Mouse (Mus musculus): ENCODE data around the gene Inpp5f. TPM values are rescaled to one million over a fixed set of nuclear protein-coding genes. Genes with fewer than 3 reads are reported as not detected.
"Not testable (repeated sequence)": the region's sequence is repeated elsewhere in the genome, so short reads cannot be mapped to it uniquely, and the experiment has no call there.

Gene Inpp5f
- total RNA-seq, 2 experiments from 2014 or later, result 4.4 to 4.8 TPM

DNA sequence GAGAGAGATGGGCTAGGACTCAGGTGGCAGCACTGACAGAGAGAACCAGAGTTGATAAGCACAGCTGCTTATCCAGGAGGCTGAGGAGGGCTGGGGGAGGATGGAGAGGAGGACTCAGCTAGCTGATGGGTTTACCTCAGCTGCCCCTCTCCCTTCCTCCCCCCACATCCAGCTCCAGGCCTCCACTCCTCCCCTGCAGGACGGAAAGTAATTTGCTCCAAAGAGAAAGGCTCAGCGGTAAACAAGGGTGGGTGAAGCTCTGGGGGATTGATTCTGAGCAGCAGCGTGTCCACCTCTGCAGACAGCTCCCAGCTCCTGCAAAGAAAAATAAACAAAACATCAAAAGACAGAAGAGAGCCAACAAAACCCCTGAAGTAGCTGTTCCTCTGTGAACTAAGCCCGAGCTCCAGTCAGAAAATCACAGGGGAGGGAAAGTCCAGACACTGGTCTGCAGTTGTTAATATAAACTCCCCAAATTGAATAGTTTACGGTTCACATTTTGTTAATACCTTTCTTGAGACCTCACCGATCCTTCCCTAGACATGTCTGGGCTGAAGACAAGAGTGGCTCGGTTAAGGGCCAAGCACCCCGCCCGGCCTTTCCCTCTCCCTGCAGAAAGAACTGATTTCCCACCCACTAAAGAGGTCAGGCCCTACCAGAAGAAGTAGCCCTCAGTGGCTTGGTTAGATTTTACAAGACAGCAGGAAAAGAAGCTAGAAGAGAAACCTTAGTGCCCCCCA is 19.6 kb upstream of the Inpp5f start:
- peak; percentile 21 for DNase-seq
- intact Hi-C loops (cut with DNase I; ENCODE audit: low total_unique reads), result no loop called here

DNA sequence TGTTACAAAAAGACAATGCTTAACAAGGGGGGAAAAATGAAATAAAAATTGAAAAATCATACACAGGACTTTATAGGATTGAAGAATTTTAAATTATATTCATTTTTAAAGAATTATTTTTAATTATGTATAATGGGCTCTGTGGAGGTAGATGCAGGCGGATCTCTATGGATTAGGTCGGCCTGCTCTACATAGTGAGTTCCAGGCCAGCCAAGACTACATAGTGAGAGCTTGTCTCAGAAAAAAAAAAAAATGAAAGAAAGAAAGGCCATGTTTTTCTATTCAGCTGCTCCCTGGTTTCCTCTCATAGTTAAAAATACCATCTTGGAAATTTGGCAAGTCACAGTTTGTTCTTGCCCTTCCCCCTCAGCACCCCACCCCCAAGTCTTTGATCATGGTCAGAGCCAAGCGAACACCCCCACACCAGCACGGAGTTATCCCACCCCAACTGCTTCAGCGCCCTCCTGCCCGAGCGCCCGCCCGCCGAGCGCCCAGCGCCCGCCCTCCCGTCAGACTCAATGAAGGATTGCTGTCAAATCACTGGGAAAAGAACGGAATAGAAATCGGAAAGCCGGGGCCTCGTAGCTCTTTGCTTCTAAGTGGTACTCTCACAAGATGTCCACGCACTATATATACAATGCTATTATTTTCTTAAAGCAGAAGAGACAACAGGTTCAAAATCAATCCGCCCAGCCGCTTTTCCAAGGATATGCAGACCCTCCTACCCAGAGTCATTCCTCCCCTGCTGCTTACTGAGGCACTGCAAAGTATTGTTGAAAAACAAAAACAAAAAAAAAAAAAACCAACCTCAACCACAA is 18.8 kb upstream of the Inpp5f start:
- intact Hi-C loops (cut with DNase I; ENCODE audit: low total_unique reads), result no loop called here
- peak; percentile 37 for DNase-seq

DNA sequence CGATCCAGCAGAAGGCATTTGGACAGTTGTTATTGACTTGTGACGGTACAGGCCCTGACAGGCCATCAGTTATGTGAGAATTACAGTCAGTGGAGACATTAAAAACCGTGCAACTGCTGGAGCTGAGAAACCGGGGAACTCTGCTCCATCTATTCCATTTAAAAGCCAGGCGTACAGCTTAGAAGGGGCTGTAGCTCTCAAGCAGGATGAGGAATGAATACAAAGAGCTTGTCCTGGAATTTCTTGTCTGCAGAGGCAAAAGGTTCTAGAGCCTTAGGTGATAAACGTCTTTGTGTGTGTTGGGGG is 18.2 kb upstream of the Inpp5f start:
- DNase-seq, result no peak
- intact Hi-C loops (cut with DNase I; ENCODE audit: low total_unique reads), result no loop called here

DNA sequence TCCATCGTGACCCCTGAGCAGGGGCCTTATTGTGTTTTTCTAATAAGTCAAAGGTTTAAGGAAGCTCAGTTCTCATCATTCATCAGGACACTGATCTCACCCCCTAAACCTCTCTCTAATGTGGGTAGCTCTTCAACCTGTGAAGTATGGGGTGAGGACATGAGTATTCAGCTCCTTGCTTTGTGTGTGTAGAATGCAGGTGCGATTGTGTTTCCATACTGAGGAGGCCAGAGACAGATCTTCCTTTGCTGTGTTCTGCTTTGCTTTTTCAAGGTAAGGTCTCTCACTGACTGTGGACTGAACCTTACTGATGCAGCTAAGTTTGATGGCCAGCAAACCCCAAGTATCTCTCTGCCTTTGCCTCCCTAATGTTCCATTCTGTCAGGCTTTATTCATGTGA is 14.9 kb upstream of the Inpp5f start:
- no peak for DNase-seq
- intact Hi-C loops (cut with DNase I; ENCODE audit: low total_unique reads), result no loop called here

- intact Hi-C loops (cut with DNase I; ENCODE audit: low total_unique reads), result no loop called here
Measured at GRCm38 (mm10) chr7:128599072-128599471, 12.1 kb upstream of the Inpp5f start.

GRCm38 (mm10) chr7:128601826-128602225 is 9.3 kb upstream of the Inpp5f start:
- intact Hi-C loops (cut with DNase I; ENCODE audit: low total_unique reads), result no loop called here
- no peak for DNase-seq

More at GRCm38 (mm10) chr7:128599072-128599471, 12.1 kb upstream of the Inpp5f start:
- no peak for DNase-seq

GRCm38 (mm10) chr7:128609936-128610335 is 1.2 kb upstream of the Inpp5f start:
- intact Hi-C loops (cut with DNase I; ENCODE audit: low total_unique reads); DNase-seq: not testable (repeated sequence)

DNA sequence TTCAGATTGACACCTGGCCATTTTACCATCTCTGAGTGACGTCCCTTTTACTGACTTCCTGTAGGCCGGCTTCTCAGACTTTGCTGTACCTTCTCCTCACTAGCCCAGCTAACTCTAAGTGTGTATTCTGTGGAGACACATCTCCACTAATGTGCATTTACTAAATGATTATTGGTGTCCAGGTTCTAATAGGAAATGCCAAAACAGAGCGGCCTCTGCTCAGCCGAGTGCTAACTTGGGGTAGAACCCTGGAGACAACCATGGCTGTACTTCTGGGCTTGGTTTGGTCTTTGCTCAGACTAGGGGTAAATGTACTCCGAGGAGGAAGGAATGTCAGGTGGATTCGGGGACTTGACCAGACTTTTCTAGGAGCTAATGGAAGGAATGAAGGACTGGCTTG is 638 bp upstream of the Inpp5f start:
- intact Hi-C loops (cut with DNase I; ENCODE audit: low total_unique reads), result no loop called here
- DNase-seq, result no peak

DNA sequence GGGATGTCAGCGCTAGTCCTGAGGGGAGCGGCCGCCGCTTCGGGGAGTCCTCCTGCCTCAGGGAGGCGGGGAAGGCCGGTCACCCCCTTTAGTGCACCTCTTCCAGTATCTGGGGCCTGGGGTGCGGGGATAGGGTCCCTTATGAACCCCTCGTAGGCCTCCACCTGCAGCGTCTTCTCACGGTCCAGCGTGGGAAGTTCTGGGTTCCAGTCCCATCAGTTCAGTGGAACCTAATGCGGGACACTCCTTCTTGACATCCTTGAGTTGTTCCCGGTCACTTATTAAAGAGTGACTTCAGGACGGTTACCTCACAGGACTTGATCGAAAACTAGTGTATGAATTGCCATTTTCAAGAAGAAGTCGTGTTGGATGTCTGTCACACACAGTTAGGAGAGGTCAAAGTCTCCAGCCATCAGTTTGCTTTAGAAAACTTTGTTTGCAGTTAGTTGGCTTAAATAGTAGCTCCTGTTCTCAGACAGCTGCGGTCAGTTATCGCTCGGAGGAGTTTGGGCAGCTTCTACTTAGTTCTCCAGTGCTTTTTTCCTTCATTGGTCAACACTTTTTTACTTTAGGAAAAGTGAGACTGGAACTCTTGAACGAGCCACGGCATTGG is 777 bp downstream of the Inpp5f start:
- DNase-seq, result no peak
- intact Hi-C loops (cut with DNase I; ENCODE audit: low total_unique reads), result no loop called here

- intact Hi-C loops (cut with DNase I; ENCODE audit: low total_unique reads), result no loop called here
- no peak for DNase-seq
Measured at GRCm38 (mm10) chr7:128612521-128613181, 1.5 kb downstream of the Inpp5f start.

- no peak for DNase-seq
- intact Hi-C loops (cut with DNase I; ENCODE audit: low total_unique reads), result no loop called here
Measured at GRCm38 (mm10) chr7:128613578-128613977, 2.5 kb downstream of the Inpp5f start.

- intact Hi-C loops (cut with DNase I; ENCODE audit: low total_unique reads), result no loop called here
- DNase-seq, result no peak
Measured at GRCm38 (mm10) chr7:128617587-128617986, 6.5 kb downstream of the Inpp5f start.

GRCm38 (mm10) chr7:128620178-128620577 is 9.1 kb downstream of the Inpp5f start:
- intact Hi-C loops (cut with DNase I; ENCODE audit: low total_unique reads), result no loop called here
- no peak for DNase-seq

GRCm38 (mm10) chr7:128622266-128622961 is 11.3 kb downstream of the Inpp5f start:
- intact Hi-C loops (cut with DNase I; ENCODE audit: low total_unique reads), result no loop called here
- DNase-seq, result no peak

DNA sequence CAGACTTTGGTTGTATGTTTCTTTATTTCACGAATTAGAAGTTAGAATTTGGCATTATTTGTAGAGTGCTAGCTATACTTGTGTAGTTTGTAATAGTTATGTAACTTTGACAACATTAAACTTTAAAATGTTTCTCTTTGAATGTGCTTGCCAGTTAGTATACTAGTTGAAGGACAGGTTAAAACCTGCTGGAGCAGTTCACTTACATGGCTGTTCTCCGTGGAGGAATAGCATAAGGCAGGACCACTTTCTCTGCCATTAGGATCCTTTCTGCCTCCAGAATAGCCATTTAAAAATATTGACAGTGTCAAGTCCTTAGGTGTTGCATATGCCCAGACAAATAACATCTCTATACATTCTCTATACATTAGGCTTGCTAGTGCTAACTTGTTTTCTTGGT is 11.9 kb downstream of the Inpp5f start:
- intact Hi-C loops (cut with DNase I; ENCODE audit: low total_unique reads), result no loop called here
- no peak for DNase-seq

DNA sequence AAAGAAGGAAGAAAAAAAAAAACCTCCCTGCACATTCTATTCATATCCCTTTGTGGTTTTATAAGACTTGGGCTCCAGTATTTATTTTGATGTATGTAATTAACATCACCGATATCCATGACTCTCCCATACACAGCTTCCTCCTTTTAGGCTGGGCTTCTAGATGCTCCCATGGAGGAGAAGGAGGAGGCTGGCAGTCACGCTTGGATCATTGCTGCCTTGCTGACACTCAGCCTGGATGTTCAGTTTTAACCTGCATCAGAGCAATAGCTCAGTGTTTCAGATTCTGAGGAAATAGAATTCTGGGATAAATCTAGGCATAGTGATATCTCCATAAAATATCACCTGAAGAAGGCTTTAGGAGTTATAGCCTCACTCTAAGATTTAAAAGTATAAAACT is 14.3 kb downstream of the Inpp5f start:
- intact Hi-C loops (cut with DNase I; ENCODE audit: low total_unique reads), result no loop called here

DNA sequence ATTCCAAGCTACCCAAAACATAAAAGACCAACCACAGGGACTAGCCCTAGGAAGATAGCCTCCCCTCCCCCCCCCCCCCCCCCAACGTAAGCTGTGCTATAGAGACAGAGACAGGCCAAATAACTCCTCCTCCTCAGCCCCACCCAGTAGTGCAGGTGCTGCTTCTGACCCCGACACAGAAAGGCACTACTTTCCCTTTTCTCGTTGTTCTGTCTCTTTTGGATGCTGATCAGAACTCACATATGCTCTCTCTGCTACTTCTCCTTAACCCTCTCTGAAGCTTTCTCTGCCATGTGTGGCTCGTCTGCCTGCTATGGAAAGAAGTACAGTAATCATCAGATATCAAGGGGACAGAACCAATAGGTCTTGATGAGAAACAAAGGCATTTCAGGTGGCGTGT is 15.5 kb downstream of the Inpp5f start:
- intact Hi-C loops (cut with DNase I; ENCODE audit: low total_unique reads), result no loop called here
- DNase-seq, result no peak

More for the DNA sequence above, 14.3 kb downstream of the Inpp5f start:
- DNase-seq, result no peak

DNA sequence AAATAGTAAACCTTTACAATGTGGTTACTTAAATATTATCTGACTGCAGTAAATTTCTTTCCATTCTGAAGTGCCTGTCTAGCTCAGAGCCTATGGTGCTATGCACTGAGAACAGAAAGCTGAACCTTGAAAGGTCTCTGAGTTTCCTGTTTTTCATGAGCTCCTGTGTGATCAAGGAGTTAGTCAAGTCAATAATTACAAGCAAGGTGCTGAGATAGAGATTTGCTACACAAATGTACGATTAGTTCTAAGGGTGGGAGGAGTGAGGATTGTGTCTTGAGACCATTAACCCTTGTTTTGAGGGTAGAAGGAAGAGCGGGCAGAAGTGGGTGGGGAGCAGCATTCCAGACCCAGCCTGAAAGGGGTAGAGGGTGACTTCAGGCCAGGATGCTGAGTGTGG is 16.1 kb downstream of the Inpp5f start:
- no peak for DNase-seq
- intact Hi-C loops (cut with DNase I; ENCODE audit: low total_unique reads), result no loop called here

DNA sequence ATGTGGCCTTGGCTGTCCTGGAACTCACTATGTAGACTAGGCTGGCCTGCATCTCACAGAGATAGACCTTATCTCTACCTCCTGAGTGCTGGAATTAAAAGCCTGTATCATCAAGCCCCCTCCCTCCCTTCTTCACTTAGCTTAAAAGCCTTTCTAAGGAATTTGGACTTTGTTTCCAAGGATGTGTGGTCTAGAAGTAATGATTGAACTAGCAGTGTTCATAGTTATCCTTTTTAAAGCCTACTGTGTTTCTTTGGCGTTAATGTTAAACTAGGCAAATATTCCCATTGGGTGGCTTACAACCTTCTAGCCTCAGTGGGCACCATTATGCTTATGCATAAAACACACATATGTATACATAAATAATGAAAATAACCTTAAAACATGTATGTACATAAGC is 16.6 kb downstream of the Inpp5f start:
- DNase-seq, result no peak
- intact Hi-C loops (cut with DNase I; ENCODE audit: low total_unique reads), result no loop called here

- intact Hi-C loops (cut with DNase I; ENCODE audit: low total_unique reads), result no loop called here
Measured at GRCm38 (mm10) chr7:128633156-128633555, 22.0 kb downstream of the Inpp5f start.

More at GRCm38 (mm10) chr7:128633156-128633555, 22.0 kb downstream of the Inpp5f start:
- no peak for DNase-seq
